Mouse (Mus musculus): Measurements from ENCODE around the gene Rasl12. TPM values are rescaled to one million over a fixed set of nuclear protein-coding genes. Genes with fewer than 3 reads are reported as not detected.

Rasl12 gene
- polyA plus RNA-seq, 1 experiment from 2014 or later: 0.23 TPM

- Histone ChIP-seq H3K4me3 (replicated peaks) (no peak within 1 kb of the TSS), H3K9me3 (replicated peaks) (no peaks in the 10 kb centered on the region), H3K9ac (no peak within 1 kb of the TSS), H3K4me2 (no peak within 1 kb of the TSS), H3K27ac (replicated peaks) (no peak within 1 kb of the TSS), H3K36me3 (replicated peaks) (no peaks in the 10 kb centered on the region), H3K27me3 (no peaks in the 10 kb centered on the region), H3K4me1 (replicated peaks) (no peaks in the 10 kb centered on the region)
- WGBS (ENCODE audit: insufficient replicate concordance): 64% methylated on average over 11 of the region's 11 CpGs
- ATAC-seq (ENCODE audit: insufficient read depth): no peak
Observed at GRCm38 (mm10) chr9:65422760-65423501, 24.6 kb downstream of the Rasl12 start, which contains the start of gene Slc51b. Gene Slc51b (minus strand): TSS chr9:65422955.

- WGBS (ENCODE audit: insufficient replicate concordance): 9% methylated on average over 3 of the region's 3 CpGs
- no peak overlapping the region for H3K4me2 ChIP-seq
- no peaks in the 10 kb centered on the region for H3K9me3 ChIP-seq (replicated peaks)
- H3K4me1 ChIP-seq (replicated peaks): no peaks in the 10 kb centered on the region
- ATAC-seq (ENCODE audit: insufficient read depth): no peak
- H3K27me3 ChIP-seq: no peaks in the 10 kb centered on the region
- H3K27ac ChIP-seq (replicated peaks): no peak overlapping the region
- H3K36me3 ChIP-seq (replicated peaks): no peaks in the 10 kb centered on the region
- no peak overlapping the region for H3K9ac ChIP-seq
- H3K4me3 ChIP-seq (replicated peaks): no peak overlapping the region
Observed at GRCm38 (mm10) chr9:65424393-65424792, 26.1 kb downstream of the Rasl12 start.

DNA sequence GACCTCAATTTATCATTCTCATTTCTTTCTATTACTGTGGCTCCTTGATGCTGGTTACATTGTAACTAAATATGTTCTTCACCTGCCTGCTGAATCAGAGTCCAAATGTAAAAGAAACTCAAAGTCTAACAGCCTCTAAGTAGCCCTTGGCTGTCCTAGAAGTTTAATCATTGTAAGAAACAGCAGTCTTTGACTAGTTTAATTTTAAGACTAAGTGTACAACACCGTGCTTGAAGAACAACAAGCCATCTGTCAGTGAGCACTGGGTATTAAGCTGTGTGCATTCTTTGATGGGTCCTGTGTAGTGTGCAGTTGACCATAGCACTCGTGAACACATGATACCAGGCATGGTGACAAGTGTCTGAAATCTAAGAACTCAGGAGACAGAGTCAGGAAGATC lies 29.2 kb downstream of the Rasl12 start:
- Histone ChIP-seq H3K4me2 (no peak overlapping the region), H3K27me3 (no peaks in the 10 kb centered on the region), H3K9ac (no peak overlapping the region), H3K27ac (replicated peaks) (no peak overlapping the region), H3K36me3 (replicated peaks) (no peaks in the 10 kb centered on the region), H3K9me3 (replicated peaks) (no peaks in the 10 kb centered on the region), H3K4me3 (replicated peaks) (no peak overlapping the region), H3K4me1 (replicated peaks) (no peaks in the 10 kb centered on the region)
- WGBS (ENCODE audit: insufficient replicate concordance): 46% methylated on average over 2 of the region's 2 CpGs
- ATAC-seq (ENCODE audit: insufficient read depth): no peak

DNA sequence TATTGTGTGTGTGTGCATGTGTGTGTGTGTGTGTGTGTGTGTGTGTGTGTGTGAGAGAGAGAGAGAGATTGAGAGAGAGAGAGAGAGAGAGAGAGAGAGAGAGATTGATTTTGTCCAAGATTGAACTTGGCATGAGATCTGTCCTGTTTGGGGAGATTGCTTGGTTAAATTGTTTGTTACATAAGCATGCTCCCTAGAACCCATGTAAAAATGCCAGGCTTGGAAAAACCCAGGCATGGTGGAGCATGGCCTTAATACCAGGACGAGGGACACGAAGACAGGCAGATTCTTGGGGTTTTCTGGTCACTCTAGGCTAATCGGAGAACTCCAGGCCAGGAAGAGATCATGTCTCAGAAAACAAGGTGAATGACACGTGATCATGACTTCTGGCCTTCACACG lies 29.7 kb downstream of the Rasl12 start:
- no peak overlapping the region for H3K27ac ChIP-seq (replicated peaks)

GRCm38 (mm10) chr9:65430401-65430800 lies 32.1 kb downstream of the Rasl12 start:
- no peak overlapping the region for H3K27ac ChIP-seq (replicated peaks)
- ATAC-seq (ENCODE audit: insufficient read depth): no peak
- H3K9ac ChIP-seq: no peak overlapping the region
- no peak overlapping the region for H3K4me3 ChIP-seq (replicated peaks)
- no peaks in the 10 kb centered on the region for H3K36me3 ChIP-seq (replicated peaks)
- peaks cover 8% of the 10 kb centered on the region; the same call in 1 of the 2 replicates for H3K4me1 ChIP-seq (replicated peaks)
- H3K27me3 ChIP-seq: no peaks in the 10 kb centered on the region
- no peaks in the 10 kb centered on the region for H3K9me3 ChIP-seq (replicated peaks)
- no peak overlapping the region for H3K4me2 ChIP-seq

More for the DNA sequence above, 29.7 kb downstream of the Rasl12 start:
- no peaks in the 10 kb centered on the region for H3K36me3 ChIP-seq (replicated peaks)
- no peaks in the 10 kb centered on the region for H3K27me3 ChIP-seq
- ATAC-seq (ENCODE audit: insufficient read depth): no peak
- 65% methylated on average over 5 of the region's 5 CpGs for WGBS (ENCODE audit: insufficient replicate concordance)
- no peak overlapping the region for H3K4me3 ChIP-seq (replicated peaks)
- no peaks in the 10 kb centered on the region for H3K4me1 ChIP-seq (replicated peaks)
- no peak overlapping the region for H3K9ac ChIP-seq
- H3K9me3 ChIP-seq (replicated peaks): no peaks in the 10 kb centered on the region
- H3K4me2 ChIP-seq: no peak overlapping the region

GRCm38 (mm10) chr9:65430921-65431320 lies 32.6 kb downstream of the Rasl12 start:
- H3K9me3 ChIP-seq (replicated peaks): no peaks in the 10 kb centered on the region
- H3K27ac ChIP-seq (replicated peaks): no peak overlapping the region
- no peaks in the 10 kb centered on the region for H3K36me3 ChIP-seq (replicated peaks)
- no peak overlapping the region for H3K4me3 ChIP-seq (replicated peaks)
- ATAC-seq (ENCODE audit: insufficient read depth): no peak
- 85% methylated on average over 5 of the region's 5 CpGs for WGBS (ENCODE audit: insufficient replicate concordance)
- H3K4me2 ChIP-seq: no peak overlapping the region
- H3K4me1 ChIP-seq (replicated peaks): peaks cover 11% of the 10 kb centered on the region; the same call in 1 of the 2 replicates
- H3K9ac ChIP-seq: no peak overlapping the region
- H3K27me3 ChIP-seq: no peaks in the 10 kb centered on the region

GRCm38 (mm10) chr9:65432236-65432635 lies 33.9 kb downstream of the Rasl12 start:
- H3K4me2 ChIP-seq: no peak overlapping the region
- no peak overlapping the region for H3K4me3 ChIP-seq (replicated peaks)
- H3K9me3 ChIP-seq (replicated peaks): no peaks in the 10 kb centered on the region
- WGBS (ENCODE audit: insufficient replicate concordance): under 1% methylated on average over 3 of the region's 3 CpGs
- H3K9ac ChIP-seq: no peak overlapping the region
- no peaks in the 10 kb centered on the region for H3K36me3 ChIP-seq (replicated peaks)
- no peak for ATAC-seq (ENCODE audit: insufficient read depth)
- no peak overlapping the region for H3K27ac ChIP-seq (replicated peaks)
- H3K27me3 ChIP-seq: no peaks in the 10 kb centered on the region
- peaks cover 19% of the 10 kb centered on the region for H3K4me1 ChIP-seq (replicated peaks)

DNA sequence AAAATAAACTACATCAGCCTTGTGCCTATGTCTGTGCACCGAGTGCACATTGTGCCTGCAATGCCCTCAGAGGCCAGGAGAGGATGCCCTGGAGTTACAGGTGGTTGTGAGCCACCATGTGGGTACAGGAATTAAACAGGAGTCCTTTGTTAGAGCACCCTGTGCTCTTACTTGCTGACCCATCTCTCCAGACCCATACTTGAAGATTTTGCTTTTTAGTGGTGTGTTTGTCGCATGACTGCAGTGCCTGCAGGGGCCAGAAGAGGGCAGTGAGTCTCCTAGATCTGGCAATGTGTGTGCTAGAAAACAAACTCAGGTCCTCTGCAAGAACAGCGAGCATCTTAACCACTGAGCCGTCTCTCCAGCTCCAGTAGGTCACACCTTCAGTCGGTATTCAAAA lies 35.8 kb downstream of the Rasl12 start:
- no peak for ATAC-seq (ENCODE audit: insufficient read depth)
- no peak overlapping the region for H3K4me3 ChIP-seq (replicated peaks)
- no peaks in the 10 kb centered on the region for H3K9me3 ChIP-seq (replicated peaks)
- H3K4me1 ChIP-seq (replicated peaks): peaks cover 19% of the 10 kb centered on the region
- no peak overlapping the region for H3K27ac ChIP-seq (replicated peaks)
- no peak overlapping the region for H3K9ac ChIP-seq
- H3K36me3 ChIP-seq (replicated peaks): no peaks in the 10 kb centered on the region
- no peak overlapping the region for H3K4me2 ChIP-seq
- 38% methylated on average over 5 of the region's 5 CpGs for WGBS (ENCODE audit: insufficient replicate concordance)
- no peaks in the 10 kb centered on the region for H3K27me3 ChIP-seq

GRCm38 (mm10) chr9:65435211-65435610 lies 36.9 kb downstream of the Rasl12 start:
- H3K4me1 ChIP-seq (replicated peaks): peaks cover 19% of the 10 kb centered on the region
- no peaks in the 10 kb centered on the region for H3K27me3 ChIP-seq
- no peaks in the 10 kb centered on the region for H3K9me3 ChIP-seq (replicated peaks)
- H3K27ac ChIP-seq (replicated peaks): no peak overlapping the region
- H3K36me3 ChIP-seq (replicated peaks): no peaks in the 10 kb centered on the region
- no peak overlapping the region for H3K4me2 ChIP-seq
- H3K4me3 ChIP-seq (replicated peaks): no peak overlapping the region
- 61% methylated on average over 4 of the region's 4 CpGs for WGBS (ENCODE audit: insufficient replicate concordance)
- ATAC-seq (ENCODE audit: insufficient read depth): no peak
- no peak overlapping the region; the same call in 1 of the 2 replicates for H3K9ac ChIP-seq

DNA sequence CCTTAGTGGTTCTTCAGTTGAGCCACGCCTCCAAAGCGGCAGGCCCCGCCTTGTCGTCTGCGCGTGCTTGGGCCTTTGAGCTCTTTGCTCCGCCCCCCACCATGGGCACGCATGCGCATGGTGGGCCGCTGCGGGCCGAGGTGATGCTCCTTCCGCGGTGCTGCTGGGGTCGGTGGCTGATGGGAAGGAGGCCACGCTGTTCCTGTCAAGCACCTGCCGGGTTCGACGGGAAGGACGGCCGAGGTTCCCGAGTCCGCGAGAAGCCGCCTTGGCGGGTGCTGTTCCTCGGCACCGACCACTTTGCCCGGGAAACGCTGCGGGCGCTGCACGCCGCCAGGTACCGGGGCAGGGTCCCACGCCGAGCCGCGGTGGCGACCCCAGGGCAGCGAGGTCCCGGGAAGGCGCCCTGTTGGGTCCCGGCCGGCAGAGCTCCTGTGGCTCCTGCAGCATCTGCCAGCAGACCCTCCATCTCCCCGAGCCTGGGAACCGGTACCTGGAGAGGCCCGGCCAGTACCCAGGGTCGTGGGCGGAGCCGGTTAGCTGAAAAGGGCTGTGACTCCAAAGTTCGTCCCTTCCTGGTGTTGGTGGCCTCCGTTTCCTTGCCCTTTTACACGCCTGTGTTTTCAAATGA lies 37.5 kb downstream of the Rasl12 start, which contains the start of gene Mtfmt:
Mtfmt (plus strand) TSS at position 112 of the 631 bp plus-strand sequence.
- Histone ChIP-seq H3K36me3 (replicated peaks) (peaks cover 5% of the 10 kb centered on the region; the same call in 1 of the 2 replicates), H3K27me3 (no peaks in the 10 kb centered on the region), H3K4me2 (peak within 1 kb of the TSS; percentile 85), H3K27ac (replicated peaks) (peak within 1 kb of the TSS; percentile 34), H3K4me3 (replicated peaks) (peak within 1 kb of the TSS; percentile 93), H3K4me1 (replicated peaks) (peaks cover 19% of the 10 kb centered on the region), H3K9ac (peak within 1 kb of the TSS; percentile 79), H3K9me3 (replicated peaks) (no peaks in the 10 kb centered on the region)
- WGBS (ENCODE audit: insufficient replicate concordance): under 1% methylated on average over 54 of the region's 54 CpGs
- peak; percentile 84 for ATAC-seq (ENCODE audit: insufficient read depth)

DNA sequence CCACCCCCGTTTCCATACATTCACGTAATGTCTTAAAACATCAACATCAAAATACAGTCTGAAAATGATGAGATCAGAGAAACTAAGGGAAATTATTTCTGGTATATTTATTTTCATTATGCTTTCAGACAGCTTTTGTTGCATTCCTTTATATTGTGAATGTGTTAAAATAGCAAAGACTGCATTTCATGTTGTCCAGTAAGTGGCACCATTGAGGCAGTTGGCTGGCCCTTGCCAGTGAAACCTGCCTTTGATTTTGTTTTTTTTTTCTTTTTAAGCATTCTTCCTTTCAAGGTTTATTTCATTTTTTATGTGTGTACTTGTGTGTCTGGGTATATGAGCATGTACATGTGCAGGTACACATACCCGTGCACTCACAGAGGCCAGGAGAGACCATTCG lies 46.4 kb downstream of the Rasl12 start:
- Histone ChIP-seq H3K36me3 (replicated peaks) (peaks cover 50% of the 10 kb centered on the region), H3K4me3 (replicated peaks) (no peak overlapping the region), H3K9me3 (replicated peaks) (no peaks in the 10 kb centered on the region), H3K27ac (replicated peaks) (no peak overlapping the region), H3K4me2 (no peak overlapping the region), H3K27me3 (no peaks in the 10 kb centered on the region), H3K4me1 (replicated peaks) (no peaks in the 10 kb centered on the region), H3K9ac (no peak overlapping the region)
- ATAC-seq (ENCODE audit: insufficient read depth): no peak
- 86% methylated on average over 4 of the region's 4 CpGs for WGBS (ENCODE audit: insufficient replicate concordance)

Measured in liver, embryonic 15.5 days (tissue).